Mouse (Mus musculus): ENCODE measurements around the gene Gm8369.
"Not testable (repeated sequence)": the region's sequence is repeated elsewhere in the genome, so short reads cannot be mapped to it uniquely, and the experiment has no call there.

Gene Gm8369

DNA sequence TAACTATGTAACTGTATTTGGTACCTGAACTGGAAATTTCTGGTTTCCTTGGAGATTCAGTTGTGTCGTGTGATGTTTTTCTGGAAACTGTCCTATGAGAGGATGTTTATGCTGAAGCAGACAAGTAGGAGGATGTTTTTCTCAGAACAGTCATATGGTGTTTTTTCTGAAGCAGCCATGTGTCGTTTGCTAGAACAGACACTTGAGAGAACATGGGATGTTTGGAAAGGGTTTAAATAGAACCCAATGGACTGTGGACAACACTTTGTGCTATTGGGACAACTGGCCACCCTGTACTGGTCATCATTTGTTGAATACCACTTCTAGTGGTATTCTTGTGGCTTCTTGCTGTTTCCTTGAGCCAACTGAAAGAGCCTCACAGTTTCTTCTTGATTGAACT is at the start of gene Gm8369:
Gene Gm8369, plus strand, starts transcription at position 193 of the 400 bp plus-strand sequence.
- no peak for DNase-seq (ENCODE audit: low spot score)

DNA sequence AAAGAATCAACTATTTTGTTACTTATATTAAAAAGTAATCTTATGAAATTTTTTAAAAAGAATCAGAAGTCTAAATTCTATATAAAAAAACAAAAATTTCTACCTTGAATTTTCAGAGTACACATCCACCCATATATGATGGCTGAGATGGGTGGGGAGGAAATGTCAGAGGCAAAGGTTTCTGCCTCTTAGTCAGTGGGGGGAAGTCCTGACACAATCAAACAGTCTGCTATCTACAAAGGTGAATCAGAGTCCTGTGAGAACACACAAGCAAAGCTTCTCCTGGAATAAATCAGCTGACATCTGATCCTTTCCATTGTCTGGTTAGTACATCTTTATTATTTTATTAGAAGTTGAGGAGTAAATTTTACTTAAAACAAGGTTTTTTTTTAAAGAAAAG is 42.4 kb upstream of the Gm8369 start, which contains the start of gene Ms4a4b:
Gene Ms4a4b, plus strand, starts transcription at position 216 of the 400 bp plus-strand sequence.
- DNase-seq (ENCODE audit: low spot score): no peak

DNA sequence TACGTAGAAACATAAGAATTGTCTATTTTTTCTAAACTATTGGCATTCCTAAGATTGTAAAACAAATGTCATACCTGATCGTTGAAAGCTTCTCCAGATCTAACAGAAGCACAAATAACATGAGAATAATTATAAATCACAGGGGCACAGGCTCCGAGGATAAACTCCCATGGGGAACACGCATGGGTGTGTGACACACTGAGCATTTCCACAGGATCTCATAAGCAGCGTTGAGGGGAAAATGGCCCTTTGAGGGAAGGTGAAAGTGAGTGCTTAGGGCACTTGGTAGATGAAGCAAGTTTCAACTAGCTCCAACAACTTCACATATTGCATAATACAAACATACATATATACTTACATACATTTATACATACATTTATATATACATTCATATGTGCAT is 41.8 kb upstream of the Gm8369 start:
- no peak for DNase-seq (ENCODE audit: low spot score)

DNA sequence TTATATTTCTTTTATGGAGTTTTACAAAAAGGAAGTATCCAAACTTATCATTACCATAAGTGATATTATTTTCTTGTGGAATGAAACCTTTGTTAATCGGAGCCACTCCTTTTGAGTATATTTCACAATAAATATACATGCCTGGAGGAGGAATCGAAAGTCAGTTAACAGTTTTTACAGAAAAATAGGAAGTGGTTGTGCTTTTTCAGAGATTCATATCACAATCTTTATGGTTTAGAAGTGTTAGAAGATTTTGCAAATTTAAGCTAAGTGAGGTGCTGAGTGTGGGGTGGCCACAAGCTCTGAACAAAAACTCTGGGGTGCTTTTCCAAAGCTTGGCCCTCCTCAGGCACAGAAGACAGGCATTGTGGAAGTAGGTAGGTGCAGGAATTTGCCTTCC is 38.5 kb upstream of the Gm8369 start:
- DNase-seq (ENCODE audit: low spot score): no peak

DNA sequence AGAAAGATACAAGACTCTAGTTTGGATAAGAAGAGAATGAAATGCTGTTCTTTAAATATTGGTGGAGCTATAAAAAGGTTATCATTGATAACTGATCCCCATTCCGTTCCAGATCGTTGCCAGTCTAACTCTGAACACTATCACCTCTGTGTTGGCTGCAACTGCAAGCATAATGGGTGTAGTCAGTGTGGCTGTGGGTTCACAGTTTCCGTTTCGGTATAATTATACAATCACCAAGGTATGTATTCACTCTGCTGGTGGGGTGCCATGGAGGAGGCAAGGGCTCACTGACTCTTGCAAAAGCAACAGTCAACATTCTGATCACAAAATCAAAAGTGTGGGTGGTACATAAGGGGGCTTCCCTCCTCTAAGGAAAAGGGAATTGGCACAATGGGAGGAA is 26.7 kb upstream of the Gm8369 start:
- not testable (repeated sequence) for DNase-seq (ENCODE audit: low spot score)

DNA sequence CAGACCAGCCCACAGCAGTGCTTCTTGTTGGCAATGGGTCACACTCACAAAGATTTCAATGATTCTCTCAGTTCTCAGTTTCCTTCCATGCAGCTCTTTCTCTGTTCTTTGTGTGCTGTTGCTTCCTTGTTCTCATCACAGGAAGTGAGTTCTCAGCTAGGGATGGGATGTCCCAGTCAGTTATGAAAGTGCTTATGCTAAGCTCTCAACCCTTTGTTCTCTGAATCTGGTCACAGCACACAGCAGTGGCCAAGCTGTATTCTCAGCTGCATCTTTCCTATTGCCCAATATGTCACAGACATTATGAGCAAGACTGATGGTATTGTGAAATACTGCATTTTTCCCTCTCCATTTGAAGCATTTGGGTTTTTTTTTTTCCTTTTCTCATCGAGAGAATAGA is 20.9 kb upstream of the Gm8369 start:
- DNase-seq (ENCODE audit: low spot score): not testable (repeated sequence)

DNA sequence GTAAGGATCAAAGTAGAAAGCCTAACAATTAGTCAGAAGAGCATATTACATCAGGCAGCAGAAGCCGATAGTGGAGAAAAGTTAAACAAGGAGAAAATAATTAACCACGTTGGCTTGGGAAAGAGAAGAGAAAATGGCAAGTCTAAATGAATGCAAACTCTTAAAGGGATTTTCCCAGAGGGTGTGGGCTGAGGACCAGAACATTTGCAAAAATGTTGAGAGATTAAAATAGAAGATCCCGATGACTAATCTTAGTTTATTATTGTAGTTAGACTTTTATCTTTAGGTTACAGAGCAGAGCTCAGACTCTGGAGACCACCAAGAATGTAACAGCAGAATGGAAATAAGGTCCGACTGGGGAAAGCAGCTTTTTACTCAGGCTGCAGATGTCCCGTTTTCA is 19.3 kb upstream of the Gm8369 start:
- DNase-seq (ENCODE audit: low spot score): no peak

DNA sequence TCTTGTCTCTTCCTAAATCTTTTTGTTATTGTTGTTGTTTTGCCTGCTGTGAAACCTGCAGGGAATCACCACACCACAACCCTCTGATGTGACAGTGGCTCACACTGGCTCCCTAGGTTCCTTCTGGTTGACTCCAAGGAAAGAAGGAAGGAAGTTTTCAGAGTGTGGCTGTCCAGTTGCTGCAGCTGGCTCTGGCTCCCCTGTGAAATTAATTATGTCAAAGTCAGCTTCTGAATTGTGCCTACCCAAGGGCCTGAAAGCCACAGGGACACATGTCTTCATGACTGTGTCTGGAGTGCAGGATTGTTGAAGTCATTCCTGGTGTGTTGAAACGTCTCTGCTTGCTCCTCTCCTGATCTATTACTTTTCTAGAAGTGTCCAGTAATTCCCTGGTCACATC is 17.4 kb upstream of the Gm8369 start:
- DNase-seq (ENCODE audit: low spot score): not testable (repeated sequence)

DNA sequence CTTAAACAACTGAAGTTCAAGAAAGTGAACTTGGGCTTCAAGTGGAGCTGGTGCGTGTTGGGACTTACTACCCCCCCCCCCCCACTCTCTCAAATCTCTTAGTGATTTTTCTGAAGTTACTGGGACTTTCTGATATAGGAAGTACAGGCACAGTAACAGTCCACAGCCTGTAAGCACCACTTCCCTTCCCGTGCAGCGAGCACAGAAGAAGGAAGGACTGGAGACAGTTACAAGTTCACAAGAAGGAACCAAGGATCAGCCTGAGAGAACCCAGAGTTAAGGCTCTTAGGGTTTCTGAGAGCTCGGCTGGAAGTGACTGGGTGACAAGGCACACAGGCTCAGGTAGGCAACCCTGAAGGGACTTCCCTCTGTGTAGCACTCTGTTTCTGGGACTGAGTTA is 16.5 kb upstream of the Gm8369 start, which contains the start of gene Ms4a6c:
Gene Ms4a6c, plus strand, starts transcription at position 152 of the 400 bp plus-strand sequence.
- DNase-seq (ENCODE audit: low spot score): not testable (repeated sequence)

DNA sequence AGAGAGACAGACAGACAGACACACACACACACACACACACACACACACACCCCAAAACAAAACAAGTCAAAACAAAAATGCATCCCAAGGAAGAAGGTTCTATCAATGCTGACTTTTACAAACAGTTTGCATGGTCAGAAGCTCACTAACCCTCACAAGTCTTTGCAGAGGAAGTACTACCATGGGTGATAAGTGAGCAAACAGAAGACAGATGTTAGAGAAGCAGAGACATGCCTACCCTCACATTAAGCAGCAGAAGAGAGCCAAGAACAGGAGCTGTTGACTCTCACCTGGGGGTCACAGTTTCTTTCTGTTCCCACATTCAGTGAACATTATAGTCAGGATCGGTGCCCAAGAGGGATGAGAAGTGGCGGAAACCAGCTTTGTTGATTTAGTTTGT is 6.0 kb upstream of the Gm8369 start:
- DNase-seq (ENCODE audit: low spot score): no peak

DNA sequence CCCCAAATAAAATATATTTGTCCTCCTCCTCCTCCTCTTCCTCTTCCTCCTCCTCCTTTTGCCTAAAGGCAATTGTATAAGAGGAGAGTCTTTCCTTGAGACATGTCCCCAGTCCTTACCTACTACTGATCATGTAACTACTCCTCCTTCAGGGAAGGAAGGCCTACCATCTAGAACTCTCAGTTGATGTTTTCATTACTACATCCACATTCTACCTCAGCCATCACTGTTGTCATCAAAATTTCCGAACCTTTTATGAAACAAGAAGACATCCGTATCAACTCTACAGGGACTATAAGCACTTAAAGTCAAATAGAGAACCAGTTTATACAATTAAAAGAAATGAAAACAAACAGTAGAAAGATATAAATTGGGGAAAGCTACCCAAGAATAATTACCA is 3.1 kb upstream of the Gm8369 start:
- DNase-seq (ENCODE audit: low spot score): no peak

DNA sequence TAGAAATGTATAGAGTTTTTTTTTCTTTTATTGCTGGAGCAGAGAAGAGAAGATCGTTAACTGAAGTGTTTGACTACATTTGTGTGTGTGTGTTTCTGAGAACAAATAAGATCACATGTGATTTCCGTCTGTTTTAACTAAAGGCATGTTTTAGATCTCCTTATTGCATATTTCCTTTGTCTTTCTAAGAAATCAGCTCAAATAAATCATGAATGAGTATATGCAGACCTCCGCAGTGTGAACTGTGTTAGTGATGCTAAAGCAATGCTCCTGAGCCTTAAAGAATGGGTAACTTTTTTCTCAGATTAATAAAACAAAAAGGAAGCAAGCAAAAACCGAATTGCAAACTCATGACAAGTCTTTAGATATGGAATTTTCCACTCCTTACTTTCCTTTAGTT is 1.8 kb upstream of the Gm8369 start:
- no peak for DNase-seq (ENCODE audit: low spot score)

DNA sequence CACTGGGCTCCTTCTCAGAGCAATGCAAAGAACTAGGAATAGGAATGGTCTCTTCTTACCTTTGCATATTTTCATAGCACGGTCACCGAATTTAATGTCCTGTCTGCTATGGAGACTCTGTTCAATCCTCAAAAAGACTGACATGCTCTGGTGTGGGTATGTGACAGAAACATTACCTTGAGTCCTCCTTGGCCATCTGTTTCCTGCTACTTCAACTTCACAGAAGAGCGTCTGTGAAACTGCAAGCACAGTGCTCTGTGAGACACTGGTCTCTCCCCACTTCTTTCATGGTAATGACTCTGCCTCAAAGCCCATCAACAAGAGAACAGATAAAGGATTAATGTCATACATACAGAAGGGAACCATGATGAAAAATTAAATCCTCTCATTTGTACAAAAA is 1.4 kb upstream of the Gm8369 start:
- no peak for DNase-seq (ENCODE audit: low spot score)

DNA sequence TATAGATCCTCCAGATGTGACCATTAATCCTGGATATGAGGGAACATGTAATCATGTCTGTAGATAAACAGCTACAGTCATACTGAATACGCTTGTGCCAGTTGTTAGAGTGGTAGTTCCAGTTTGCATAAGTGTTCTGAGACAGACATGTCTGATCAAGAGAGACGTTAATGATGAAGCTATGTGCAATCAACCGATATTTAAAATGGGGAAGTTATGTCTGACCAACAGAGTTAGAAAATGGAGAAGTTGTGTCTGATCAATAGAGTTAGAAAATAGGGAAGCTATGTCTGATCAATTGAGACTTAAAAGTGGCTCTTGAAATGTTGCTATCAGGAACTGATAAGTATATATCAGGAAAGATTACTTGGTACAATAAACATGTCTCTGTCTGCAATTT is 472 bp upstream of the Gm8369 start:
- no peak for DNase-seq (ENCODE audit: low spot score)

DNA sequence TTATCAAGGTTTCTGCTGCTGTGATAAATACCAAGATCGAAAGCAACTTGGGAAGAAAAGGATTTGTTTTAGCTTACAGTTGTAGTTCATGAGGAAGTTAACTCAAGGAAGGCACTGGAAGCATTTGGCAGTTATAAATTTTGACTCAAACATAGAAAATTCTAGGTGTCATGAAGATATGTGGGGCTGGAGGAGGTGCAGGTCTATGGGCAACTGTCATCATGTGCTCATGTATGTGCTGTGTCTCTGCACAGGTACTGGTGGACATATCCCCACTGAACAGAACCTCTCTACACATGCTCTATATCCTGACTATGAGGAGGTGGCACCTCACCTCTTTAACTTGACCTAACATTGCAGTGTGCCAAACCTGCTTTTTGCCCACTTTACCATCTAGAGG is 861 bp downstream of the Gm8369 start:
- no peak for DNase-seq (ENCODE audit: low spot score)

DNA sequence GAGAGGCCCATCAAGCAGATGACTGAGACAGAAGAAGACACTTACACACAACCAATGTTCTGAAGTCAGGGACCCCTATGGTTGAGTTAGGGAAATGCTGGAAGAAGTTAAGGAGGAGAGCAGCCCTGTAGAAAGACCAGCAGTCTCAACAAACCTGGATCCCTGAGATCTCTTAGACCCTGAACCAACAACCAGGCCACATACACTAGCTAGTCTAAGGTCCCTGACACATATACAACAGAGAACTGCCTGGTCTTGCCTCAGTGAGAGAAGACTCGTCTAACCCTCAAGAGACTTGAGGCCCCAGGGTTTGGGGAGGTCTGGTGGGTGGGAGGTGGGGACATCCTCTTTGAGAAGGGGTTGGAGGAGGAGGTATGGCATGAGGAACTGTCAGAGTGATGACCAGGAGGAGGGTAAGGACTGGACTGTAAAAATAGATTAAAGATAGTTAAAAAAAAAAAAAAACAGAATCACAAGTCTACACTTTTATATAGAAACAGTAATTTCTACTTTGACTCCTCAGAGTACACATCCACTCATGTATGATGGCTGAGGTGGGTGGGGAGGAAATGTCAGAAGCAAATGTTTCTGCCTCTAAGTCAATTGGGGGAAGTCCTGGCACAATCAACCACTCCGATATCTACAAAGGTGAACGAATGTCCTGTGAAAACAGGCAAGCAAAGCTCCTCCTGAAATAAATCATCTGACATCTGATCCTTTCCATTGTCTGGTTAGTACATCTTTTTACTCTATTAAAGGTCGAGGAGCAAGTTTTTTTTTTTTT is 5.9 kb downstream of the Gm8369 start:
- DNase-seq (ENCODE audit: low spot score): no peak

DNA sequence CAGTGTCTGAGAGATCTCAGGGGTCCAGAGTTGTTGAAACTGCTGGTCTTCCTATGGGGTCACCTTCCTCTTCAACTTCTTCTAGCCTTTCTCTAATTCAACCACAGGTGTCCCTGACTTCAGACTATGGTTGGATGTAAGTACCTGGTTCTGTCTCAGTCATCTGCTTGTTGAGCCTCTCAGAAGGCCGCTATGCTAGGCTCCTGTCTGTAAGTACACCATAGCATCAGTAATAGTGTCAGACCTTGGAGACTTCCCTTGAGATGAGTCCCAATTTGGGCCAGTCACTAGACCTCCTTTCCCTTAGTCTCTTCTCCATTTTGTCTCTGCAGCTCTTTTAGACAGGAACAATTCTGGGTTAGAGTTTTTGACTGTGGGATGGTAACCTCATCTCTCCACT is 6.9 kb downstream of the Gm8369 start:
- no peak for DNase-seq (ENCODE audit: low spot score)

DNA sequence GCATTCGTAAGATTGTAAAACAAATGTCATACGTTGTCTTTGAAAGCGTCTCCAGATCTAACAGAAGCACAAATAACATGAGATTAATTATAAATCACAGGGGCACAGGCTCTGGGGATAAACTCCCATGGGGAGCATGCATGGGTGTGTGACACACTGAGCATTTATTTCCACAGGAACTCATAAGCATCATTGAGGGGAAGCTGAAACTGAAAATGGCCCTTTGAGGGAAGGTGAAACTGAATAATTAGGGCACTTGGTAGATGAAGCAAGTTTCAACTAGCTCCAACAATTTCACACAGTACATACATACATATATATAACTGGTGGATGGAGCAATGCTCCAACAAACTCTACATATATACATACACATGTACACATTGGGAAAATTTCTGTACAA is 8.8 kb downstream of the Gm8369 start:
- DNase-seq (ENCODE audit: low spot score): no peak

DNA sequence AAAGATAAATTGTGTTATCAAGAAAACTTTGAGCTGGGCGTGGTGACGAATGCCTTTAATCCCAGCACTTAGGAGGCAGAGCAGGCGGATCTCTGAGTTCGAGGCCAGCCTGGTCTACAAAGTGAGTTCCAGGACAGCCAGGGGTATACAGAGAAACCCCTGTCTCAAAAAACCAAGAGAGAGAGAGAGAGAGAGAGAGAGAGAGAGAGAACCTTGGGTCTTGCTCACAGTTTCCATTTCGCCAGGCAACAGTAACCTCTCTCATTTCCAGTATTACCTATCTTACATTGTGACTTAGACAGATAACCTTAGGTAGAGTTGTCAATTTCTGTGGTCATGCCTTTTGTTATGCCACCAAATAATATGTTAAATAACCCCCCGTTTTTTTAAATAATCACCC is 10.6 kb downstream of the Gm8369 start:
- no peak for DNase-seq (ENCODE audit: low spot score)

DNA sequence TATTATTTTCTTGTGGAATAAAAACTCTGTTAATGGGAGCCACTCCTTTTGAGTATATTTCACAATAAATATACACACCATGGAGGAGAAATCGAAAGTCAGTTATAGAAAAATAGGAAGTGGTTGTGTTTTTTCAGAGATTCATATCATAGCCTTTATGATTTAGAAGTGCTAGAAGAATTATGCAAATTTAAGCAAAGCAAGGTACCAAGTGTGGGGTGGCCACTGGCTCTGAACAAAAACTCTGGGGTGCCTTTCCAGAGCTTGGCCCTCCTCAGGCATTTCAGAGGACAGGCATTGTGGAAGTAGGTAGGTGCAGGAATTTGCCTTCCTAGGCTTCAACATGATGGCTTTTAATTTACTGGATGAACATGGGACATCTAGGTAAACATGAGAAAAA is 11.6 kb downstream of the Gm8369 start:
- DNase-seq (ENCODE audit: low spot score): not testable (repeated sequence)

DNA sequence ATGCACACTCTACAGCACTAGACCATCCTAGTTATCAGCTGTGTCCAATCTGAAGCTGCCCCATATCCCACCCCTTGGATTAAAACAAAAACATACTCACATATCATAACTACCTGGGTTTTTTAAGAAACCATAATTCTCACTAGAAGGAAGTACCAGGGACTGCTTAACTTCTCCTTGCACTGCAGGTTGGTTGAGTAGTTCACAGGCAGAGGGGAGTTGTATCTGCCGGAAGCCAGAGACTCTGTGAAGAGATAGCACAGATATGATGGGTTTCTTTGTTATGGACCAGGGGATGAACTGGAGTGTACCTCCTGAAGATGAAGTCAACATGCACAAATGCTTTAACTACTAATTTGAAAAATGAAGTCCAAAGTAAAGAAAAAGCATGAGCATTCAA is 15.1 kb downstream of the Gm8369 start:
- DNase-seq (ENCODE audit: low spot score): no peak

DNA sequence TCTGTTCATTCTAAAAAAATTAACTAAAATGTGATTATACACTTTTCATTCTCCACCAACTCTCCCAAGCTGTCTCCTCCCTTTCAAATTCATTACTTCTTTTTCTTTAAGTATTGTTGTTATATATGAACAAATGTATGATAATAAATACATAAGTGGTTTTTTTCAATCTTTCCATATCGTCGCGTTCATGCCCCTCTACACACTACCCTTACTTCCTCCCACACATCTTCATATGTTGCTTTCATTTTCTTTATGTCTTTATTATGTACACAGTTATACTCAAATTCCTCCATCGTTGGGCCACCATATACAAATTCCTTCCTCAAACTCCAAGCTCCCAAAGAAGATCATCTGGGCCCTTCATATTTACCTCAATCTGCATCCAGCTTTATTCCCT is 15.6 kb downstream of the Gm8369 start:
- DNase-seq (ENCODE audit: low spot score): no peak

DNA sequence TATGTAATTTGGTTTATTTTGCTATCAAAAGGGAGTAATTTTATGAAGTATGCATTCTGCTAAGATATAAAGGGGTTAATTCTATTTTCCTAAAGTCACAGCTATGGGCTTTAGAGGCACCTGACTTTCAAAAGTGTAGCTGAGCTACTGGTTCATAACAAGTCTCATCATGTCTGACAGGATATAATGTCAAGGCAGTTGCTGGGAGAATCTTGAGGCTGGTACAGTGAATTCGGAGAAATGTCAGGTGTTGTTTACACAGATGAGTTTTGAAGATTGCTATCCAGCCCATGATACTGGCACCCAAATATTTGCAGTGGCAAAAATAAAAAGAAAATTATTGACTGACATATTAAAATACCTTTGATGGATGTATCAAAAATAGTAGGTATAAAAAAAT is 19.1 kb downstream of the Gm8369 start:
- no peak for DNase-seq (ENCODE audit: low spot score)

DNA sequence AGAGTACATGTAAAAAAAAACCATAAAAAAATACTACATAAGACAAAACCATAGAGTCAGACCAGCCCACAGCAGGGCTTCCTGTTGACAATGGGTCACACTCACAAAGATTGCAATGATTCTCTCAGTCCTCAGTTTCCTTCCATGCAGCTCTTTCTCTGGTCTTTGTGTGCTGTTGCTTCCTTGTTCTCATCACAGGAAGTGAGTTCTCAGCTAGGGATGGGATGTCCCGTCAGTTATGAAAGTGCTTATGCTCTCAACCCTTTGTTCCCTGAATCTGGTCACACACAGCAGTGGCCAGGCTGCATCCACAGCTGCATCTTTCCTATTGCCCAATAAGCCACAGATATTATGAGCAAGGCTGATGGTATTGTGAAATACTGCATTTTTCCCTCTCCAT is 27.7 kb downstream of the Gm8369 start:
- DNase-seq (ENCODE audit: low spot score): no peak

Data from embryo, embryonic 10.5 days (tissue).